Mouse (Mus musculus) neural tube, embryonic 15.5 days (tissue): ENCODE measurements around the gene Mdga1. TPM values are rescaled to one million over a fixed set of nuclear protein-coding genes. Genes with fewer than 3 reads are reported as not detected.

Experiments
- ATAC-seq: fragments of 200-750 bp; cut with Nextera tagmentation; 2 replicates; pipeline ENCODE4 v1.8.0; 2017; ENCODE audit warnings: mild to moderate bottlenecking, moderate TSS enrichment, moderate library complexity; ENCODE audit not compliant: low FRiP score
- H3K27ac ChIP-seq: fragments of 300-500 bp; sonication (generic); replicated peaks from 2 replicates; pipeline ENCODE4 v1.5.1; 2015; ENCODE audit warnings: mild to moderate bottlenecking, inconsistent platforms
- H3K27me3 ChIP-seq: fragments of 300-500 bp; sonication (generic); replicated peaks from 2 replicates; pipeline ENCODE4 v1.6.1; 2015; ENCODE audit warnings: inconsistent platforms
- H3K36me3 ChIP-seq: fragments of 300-500 bp; sonication (generic); 2 replicates; pipeline ENCODE4 v1.6.1; 2015; ENCODE audit warnings: inconsistent platforms
- H3K4me1 ChIP-seq: fragments of 300-500 bp; sonication (generic); 2 replicates; pipeline ENCODE4 v1.6.1; 2015; ENCODE audit warnings: inconsistent platforms
- H3K4me2 ChIP-seq: fragments of 300-500 bp; sonication (generic); 2 replicates; pipeline ENCODE4 v1.6.1; 2015; ENCODE audit warnings: inconsistent platforms, mild to moderate bottlenecking, moderate library complexity
- H3K4me3 ChIP-seq: fragments of 300-500 bp; sonication (generic); replicated peaks from 2 replicates; pipeline ENCODE4 v1.5.1; 2015; ENCODE audit warnings: mild to moderate bottlenecking, inconsistent platforms
- H3K9ac ChIP-seq: fragments of 300-500 bp; sonication (generic); replicated peaks from 2 replicates; pipeline ENCODE4 v1.6.1; 2015; ENCODE audit warnings: mild to moderate bottlenecking, inconsistent platforms
- H3K9me3 ChIP-seq: fragments of 300-500 bp; sonication (generic); replicated peaks from 2 replicates; pipeline ENCODE4 v1.6.1; 2016; ENCODE audit warnings: inconsistent platforms
- WGBS: fragments of 180-500 bp; shearing (Covaris S2); methylation state at CpG from one replicate; pipeline ENCODE4 v1.1.7; 2015; ENCODE audit warnings: mixed read lengths; 5-methylcytosine and 5-hydroxymethylcytosine counted together
- polyA plus RNA-seq: library from polyadenylated mRNA; unstranded; fragments of >200 nt; fragmentation: Nextera tagmentation; extraction: Ambion mirVana; gene quantifications from 2 replicates; pipeline ENCODE4 v1.2.1, GENCODE M21; 2015

Gene Mdga1
- polyA plus RNA-seq, 1 experiment from 2014 or later = 10.9 TPM

- Histone ChIP-seq H3K4me2 (no peak overlapping the region), H3K4me1 (no peaks in the 10 kb centered on the region), H3K4me3 (no peak overlapping the region), H3K9me3 (no peaks in the 10 kb centered on the region), H3K27me3 (no peaks in the 10 kb centered on the region), H3K36me3 (no peaks in the 10 kb centered on the region), H3K9ac (no peak overlapping the region), H3K27ac (no peak overlapping the region)
- no peak for ATAC-seq
- 91% methylated on average over 5 of the region's 5 CpGs for WGBS
Observed at GRCm38 (mm10) chr17:29995986-29996385, 26.1 kb upstream of the Mdga1 start.

- H3K36me3 ChIP-seq = no peaks in the 10 kb centered on the region
- no peak for ATAC-seq
- H3K4me3 ChIP-seq = no peak overlapping the region
- no peaks in the 10 kb centered on the region for H3K27me3 ChIP-seq
- no peak overlapping the region for H3K4me2 ChIP-seq
- H3K4me1 ChIP-seq = no peaks in the 10 kb centered on the region
- no peak overlapping the region for H3K9ac ChIP-seq
- H3K9me3 ChIP-seq = no peaks in the 10 kb centered on the region
- H3K27ac ChIP-seq = no peak overlapping the region
- WGBS = 82% methylated on average over 4 of the region's 4 CpGs
Observed at GRCm38 (mm10) chr17:29994459-29994858, 24.6 kb upstream of the Mdga1 start.

GRCm38 (mm10) chr17:29994011-29994410 lies 24.1 kb upstream of the Mdga1 start:
- Histone ChIP-seq H3K4me3 (no peak overlapping the region), H3K9me3 (no peaks in the 10 kb centered on the region), H3K27ac (no peak overlapping the region), H3K9ac (no peak overlapping the region), H3K36me3 (no peaks in the 10 kb centered on the region), H3K4me1 (no peaks in the 10 kb centered on the region), H3K4me2 (no peak overlapping the region), H3K27me3 (0 out of 2 replicates have a peak, but pooled peaks cover 2% of the 10 kb centered on the region)
- 77% methylated on average over 3 of the region's 3 CpGs for WGBS
- no peak for ATAC-seq

- WGBS = 72% methylated on average over 8 of the region's 8 CpGs
- H3K27me3 ChIP-seq = 0 out of 2 replicates have a peak, but pooled peaks cover 4% of the 10 kb centered on the region
- H3K4me2 ChIP-seq = no peak overlapping the region
- H3K36me3 ChIP-seq = no peaks in the 10 kb centered on the region
- no peaks in the 10 kb centered on the region for H3K4me1 ChIP-seq
- no peak overlapping the region for H3K27ac ChIP-seq
- no peaks in the 10 kb centered on the region for H3K9me3 ChIP-seq
- ATAC-seq = no peak
- H3K9ac ChIP-seq = no peak overlapping the region
- no peak overlapping the region for H3K4me3 ChIP-seq
Observed at GRCm38 (mm10) chr17:29993488-29993887, 23.6 kb upstream of the Mdga1 start.

- Histone ChIP-seq H3K4me2 (no peak overlapping the region), H3K9me3 (no peaks in the 10 kb centered on the region), H3K27ac (no peak overlapping the region), H3K4me3 (no peak overlapping the region), H3K9ac (no peak overlapping the region), H3K4me1 (no peaks in the 10 kb centered on the region), H3K36me3 (no peaks in the 10 kb centered on the region), H3K27me3 (0 out of 2 replicates have a peak, but pooled peaks cover 4% of the 10 kb centered on the region)
- ATAC-seq = no peak
- WGBS = 92% methylated on average over 2 of the region's 2 CpGs
Observed at GRCm38 (mm10) chr17:29990845-29991244, 21.0 kb upstream of the Mdga1 start.

- Histone ChIP-seq H3K4me3 (no peak overlapping the region), H3K4me2 (no peak overlapping the region), H3K4me1 (no peaks in the 10 kb centered on the region), H3K27me3 (0 out of 2 replicates have a peak, but pooled peaks cover 4% of the 10 kb centered on the region), H3K27ac (no peak overlapping the region), H3K9me3 (no peaks in the 10 kb centered on the region), H3K9ac (no peak overlapping the region), H3K36me3 (no peaks in the 10 kb centered on the region)
- 88% methylated on average over 3 of the region's 3 CpGs for WGBS
- no peak for ATAC-seq
Observed at GRCm38 (mm10) chr17:29990136-29990535, 20.2 kb upstream of the Mdga1 start.

GRCm38 (mm10) chr17:29989653-29990052 lies 19.8 kb upstream of the Mdga1 start:
- Histone ChIP-seq H3K4me3 (no peak overlapping the region), H3K4me2 (no peak overlapping the region), H3K9me3 (no peaks in the 10 kb centered on the region), H3K27me3 (0 out of 2 replicates have a peak, but pooled peaks cover 4% of the 10 kb centered on the region), H3K36me3 (no peaks in the 10 kb centered on the region), H3K4me1 (no peaks in the 10 kb centered on the region), H3K9ac (no peak overlapping the region), H3K27ac (no peak overlapping the region)
- 91% methylated on average over 5 of the region's 5 CpGs for WGBS
- ATAC-seq = no peak

GRCm38 (mm10) chr17:29988141-29988540 lies 18.3 kb upstream of the Mdga1 start:
- 20% methylated on average over 5 of the region's 5 CpGs for WGBS
- H3K27ac ChIP-seq = no peak overlapping the region

GRCm38 (mm10) chr17:29985534-29985933 lies 15.6 kb upstream of the Mdga1 start:
- Histone ChIP-seq H3K9me3 (no peaks in the 10 kb centered on the region), H3K27me3 (0 out of 2 replicates have a peak, but pooled peaks cover 4% of the 10 kb centered on the region), H3K4me3 (no peak overlapping the region), H3K4me1 (no peaks in the 10 kb centered on the region), H3K36me3 (no peaks in the 10 kb centered on the region), H3K27ac (no peak overlapping the region), H3K4me2 (no peak overlapping the region), H3K9ac (no peak overlapping the region)
- ATAC-seq = no peak
- 29% methylated on average over 3 of the region's 3 CpGs for WGBS

More at GRCm38 (mm10) chr17:29988141-29988540, 18.3 kb upstream of the Mdga1 start:
- H3K36me3 ChIP-seq = no peaks in the 10 kb centered on the region
- H3K27me3 ChIP-seq = 0 out of 2 replicates have a peak, but pooled peaks cover 4% of the 10 kb centered on the region
- H3K4me2 ChIP-seq = no peak overlapping the region
- ATAC-seq = no peak
- no peaks in the 10 kb centered on the region for H3K4me1 ChIP-seq
- no peak overlapping the region for H3K9ac ChIP-seq
- no peaks in the 10 kb centered on the region for H3K9me3 ChIP-seq
- H3K4me3 ChIP-seq = no peak overlapping the region

GRCm38 (mm10) chr17:29984931-29985330 lies 15.0 kb upstream of the Mdga1 start:
- no peak overlapping the region for H3K27ac ChIP-seq
- no peak for ATAC-seq
- 89% methylated on average over 7 of the region's 7 CpGs for WGBS

GRCm38 (mm10) chr17:29983190-29983589 lies 13.3 kb upstream of the Mdga1 start:
- no peaks in the 10 kb centered on the region for H3K36me3 ChIP-seq
- H3K4me3 ChIP-seq = no peak overlapping the region
- H3K9ac ChIP-seq = no peak overlapping the region
- H3K27me3 ChIP-seq = no peaks in the 10 kb centered on the region
- no peak for ATAC-seq
- H3K27ac ChIP-seq = no peak overlapping the region
- 79% methylated on average over 5 of the region's 5 CpGs for WGBS
- no peaks in the 10 kb centered on the region for H3K9me3 ChIP-seq
- no peaks in the 10 kb centered on the region for H3K4me1 ChIP-seq
- no peak overlapping the region for H3K4me2 ChIP-seq

More at GRCm38 (mm10) chr17:29984931-29985330, 15.0 kb upstream of the Mdga1 start:
- Histone ChIP-seq H3K9me3 (no peaks in the 10 kb centered on the region), H3K27me3 (0 out of 2 replicates have a peak, but pooled peaks cover 4% of the 10 kb centered on the region), H3K4me1 (no peaks in the 10 kb centered on the region), H3K4me3 (no peak overlapping the region), H3K36me3 (no peaks in the 10 kb centered on the region), H3K9ac (no peak overlapping the region), H3K4me2 (no peak overlapping the region)

GRCm38 (mm10) chr17:29981568-29981967 lies 11.7 kb upstream of the Mdga1 start:
- ATAC-seq = no peak
- Histone ChIP-seq H3K4me2 (no peak overlapping the region), H3K9ac (no peak overlapping the region), H3K27me3 (no peaks in the 10 kb centered on the region), H3K36me3 (no peaks in the 10 kb centered on the region), H3K27ac (no peak overlapping the region), H3K4me3 (no peak overlapping the region), H3K9me3 (no peaks in the 10 kb centered on the region), H3K4me1 (no peaks in the 10 kb centered on the region)
- WGBS = 71% methylated on average over 8 of the region's 8 CpGs
